Mouse (Mus musculus): ENCODE measurements around the gene Fhit.

DNA sequence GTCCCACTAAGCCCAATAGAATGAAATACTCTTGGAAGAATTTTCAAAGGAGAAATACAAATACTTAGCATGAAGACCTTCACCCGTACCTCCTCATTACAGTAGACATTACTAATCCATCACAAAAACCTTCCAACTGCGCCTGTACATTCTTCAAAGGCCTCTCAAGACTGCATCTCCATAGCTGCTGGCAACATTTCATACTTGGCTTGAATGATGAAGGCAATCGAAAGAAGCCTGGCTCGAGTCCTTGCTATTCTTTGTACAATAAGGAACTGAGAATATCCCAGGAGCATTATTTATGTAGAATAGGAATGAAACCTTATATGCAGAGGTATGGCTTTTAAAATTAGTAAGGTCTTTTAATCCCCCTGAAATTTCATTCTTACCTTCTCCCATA, 636.0 kb downstream of the Fhit start:
- TF ChIP-seq GATA1 (IDR thresholded peaks at IDR 0.05; ENCODE audit: low read length) = no peak
- no peak for TF ChIP-seq TAL1 (IDR thresholded peaks at IDR 0.05; ENCODE audit: low read length)

All from erythroblast, embryonic 14.5 days (primary cell).